8 mouse cellular contexts compared by ENCODE assay signal in genomic region chr4:98922061-98922642, GRCm38 (mm10). TPM values are rescaled to one million over a fixed set of nuclear protein-coding genes. Genes with fewer than 3 reads are reported as not detected.
DNase-seq lines count a peak whose midpoint lies in the region; ATAC-seq and TF ChIP-seq lines count a peak whose summit lies in the region.

No protein-coding gene starts in this region.

- TF ChIP-seq POLR2A in CH12.LX (IDR thresholded peaks at IDR 0.05; ENCODE audit: low read depth, low read length) = peak; percentile 45

- H3K9me3 ChIP-seq in CH12.LX (replicated peaks; ENCODE audit: low read length) = no peaks in the 10 kb centered on the region
- no peaks in the 10 kb centered on the region for H3K9me3 ChIP-seq in heart, embryonic 11.5 days (replicated peaks; ENCODE audit: control insufficient read depth, low read length)
- peaks cover 11% of the 10 kb centered on the region for H3K9me3 ChIP-seq in megakaryocyte, embryonic 14.5 days

- H3K4me2 ChIP-seq in CH12.LX (ENCODE audit: insufficient read depth, low read depth, poor library complexity, severe bottlenecking) = peak overlapping the region; percentile 51
- peak overlapping the region; percentile 93 for H3K4me2 ChIP-seq in heart, embryonic 11.5 days

- peak; percentile 11 for DNase-seq in adrenal gland, postnatal 14 days
- no peak for DNase-seq in adrenal gland, postnatal 25 days
- DNase-seq in CH12.LX (ENCODE audit: extremely low read depth) = peak; percentile 35
- DNase-seq in cerebellum, postnatal 10 days = peak; percentile 20 to 43
- DNase-seq in kidney, postnatal 10 days = peak; percentile 26
- DNase-seq in ovary, postnatal 14 days (ENCODE audit: low spot score) = no peak

- H3K27ac ChIP-seq in CH12.LX (ENCODE audit: insufficient read depth, low read depth) = peak overlapping the region; percentile 77
- peak overlapping the region; percentile 93 for H3K27ac ChIP-seq in heart, embryonic 11.5 days (ENCODE audit: low read depth, low read length)

- peaks cover 2 to 13% of the 10 kb centered on the region in 2 experiments; a peak in 2 of 4 replicates for H3K4me1 ChIP-seq in CH12.LX (ENCODE audit: control insufficient read depth in 1 of 2, insufficient read depth in 2 of 2)
- peaks cover 12% of the 10 kb centered on the region for H3K4me1 ChIP-seq in heart, embryonic 11.5 days (ENCODE audit: control insufficient read depth, insufficient read depth, low read length)
- H3K4me1 ChIP-seq in megakaryocyte, embryonic 14.5 days = peaks cover 31% of the 10 kb centered on the region

- in situ Hi-C loops in CH12.LX (cut with MboI; ENCODE audit: low pct_ligation_motif_present, low pct_unique_long_range_greater_than_20kb, low sequenced_read_pairs) = loop anchor here (25.0 kb wide), 1 partner anchor 535 kb away; the partner anchor contains the start of genes Patj and Tm2d1

- H3K27me3 ChIP-seq in CH12.LX (replicated peaks) = no peaks in the 10 kb centered on the region
- no peaks in the 10 kb centered on the region for H3K27me3 ChIP-seq in heart, embryonic 11.5 days (ENCODE audit: control insufficient read depth, insufficient read depth, low read length)
- H3K27me3 ChIP-seq in megakaryocyte, embryonic 14.5 days (replicated peaks) = no peaks in the 10 kb centered on the region

- H3K79me2 ChIP-seq in CH12.LX (replicated peaks; ENCODE audit: control insufficient read depth, extremely low read depth, insufficient read depth, poor library complexity, severe bottlenecking) = peaks cover 29% of the 10 kb centered on the region

- TF ChIP-seq CTCF in CH12.LX (conservative IDR thresholded peaks at IDR 0.05 in 1 of 2, IDR thresholded peaks at IDR 0.05 in 1 of 2; ENCODE audit: low read depth in 2 of 2, low read length in 2 of 2) = no peak

- dilution Hi-C loops in CH12.LX (cut with MboI; ENCODE audit: extremely low pct_ligation_motif_present, extremely low pct_unique_long_range_greater_than_20kb, low sequenced_read_pairs) = no loop called here

- TF ChIP-seq RAD21 in CH12.LX (IDR thresholded peaks at IDR 0.05; ENCODE audit: low read depth, low read length) = no peak

- H3K4me3 ChIP-seq in CH12.LX (replicated peaks in 1 of 3; ENCODE audit: low read depth in 2 of 3, low read length in 2 of 3, poor library complexity in 1 of 3) = peak overlapping the region; percentile 73 to 89 (median 88)
- peak overlapping the region; percentile 87 for H3K4me3 ChIP-seq in heart, embryonic 11.5 days (ENCODE audit: low read depth, low read length)
- peak overlapping the region; percentile 95 for H3K4me3 ChIP-seq in megakaryocyte, embryonic 14.5 days (replicated peaks)

- TF ChIP-seq EP300 in CH12.LX (IDR thresholded peaks at IDR 0.05; ENCODE audit: low read length) = no peak

- no peak for ATAC-seq in heart, embryonic 11.5 days (replicated peaks; ENCODE audit: insufficient number of reproducible peaks, low FRiP score, low TSS enrichment)

- WGBS in heart, embryonic 11.5 days (ENCODE audit: insufficient replicate concordance) = 12% methylated on average over 18 of the region's 18 CpGs

- H3K9ac ChIP-seq in CH12.LX (ENCODE audit: insufficient read depth, low read depth) = peak overlapping the region; percentile 99
- H3K9ac ChIP-seq in heart, embryonic 11.5 days (ENCODE audit: low read depth, low read length) = peak overlapping the region; percentile 89

- H3K36me3 ChIP-seq in CH12.LX (replicated peaks in 1 of 2; ENCODE audit: control insufficient read depth in 1 of 2, insufficient read depth in 1 of 2, low read length in 1 of 2) = no peaks in the 10 kb centered on the region
- no peaks in the 10 kb centered on the region for H3K36me3 ChIP-seq in heart, embryonic 11.5 days (ENCODE audit: control insufficient read depth, insufficient read depth, low read length)
- no peaks in the 10 kb centered on the region for H3K36me3 ChIP-seq in megakaryocyte, embryonic 14.5 days (replicated peaks; ENCODE audit: low read length)

TF ChIP-seq in CH12.LX, 34 proteins besides CTCF, POLR2A, EP300 and RAD21:
- no peak for TF ChIP-seq ZMIZ1 (IDR thresholded peaks at IDR 0.05; ENCODE audit: low read depth, low read length)
- peak; percentile 31; the same call in 1 of the 2 replicates for TF ChIP-seq HCFC1 (IDR thresholded peaks at IDR 0.05; ENCODE audit: low read depth, low read length)
- peak; percentile 55; the same call in 1 of the 2 replicates for TF ChIP-seq MXI1 (IDR thresholded peaks at IDR 0.05; ENCODE audit: low read depth, low read length)
- peak; percentile 34; the same call in 1 of the 2 replicates for TF ChIP-seq ZNF384 (IDR thresholded peaks at IDR 0.05; ENCODE audit: low read depth, low read length)
- TF ChIP-seq CHD1 (IDR thresholded peaks at IDR 0.05; ENCODE audit: low read depth, low read length) = peak; percentile 76; the same call in 1 of the 2 replicates
- TF ChIP-seq POLR2AphosphoS2 (IDR thresholded peaks at IDR 0.05; ENCODE audit: low read depth, low read length) = peak; percentile 76; the same call in 1 of the 2 replicates
- peak; percentile 85 for TF ChIP-seq MAX (IDR thresholded peaks at IDR 0.05; ENCODE audit: low read length)
- peak; percentile 82; the same call in 1 of the 2 replicates for TF ChIP-seq MYC (IDR thresholded peaks at IDR 0.05; ENCODE audit: low read depth, low read length)
- TF ChIP-seq TBP (conservative IDR thresholded peaks at IDR 0.05; ENCODE audit: low read depth, low read length) = 0 out of 2 replicates have a peak, but pooled peaks have one; percentile 41
- TF ChIP-seq BHLHE40 (IDR thresholded peaks at IDR 0.05; ENCODE audit: low read depth, low read length) = 0 out of 2 replicates have a peak, but pooled peaks have one; percentile 8
- TF ChIP-seq ETS1 (conservative IDR thresholded peaks at IDR 0.05; ENCODE audit: low read depth, low read length) = no peak
- no peak for TF ChIP-seq UBTF (IDR thresholded peaks at IDR 0.05; ENCODE audit: low read depth, low read length)
- peak; percentile 65 for TF ChIP-seq ELF1 (IDR thresholded peaks at IDR 0.05; ENCODE audit: low read depth, low read length)

RNA-seq across cellular contexts. Expression of gene Usp1, which starts 1.5 kb away (rescaled TPM):
- 40.8 and 43.5 TPM in 2 replicates for total RNA-seq in adrenal gland, postnatal 14 days (2021)
- total RNA-seq in adrenal gland, postnatal 25 days (2021) = 28.3 and 29.5 TPM in 2 replicates
- total RNA-seq in CH12.LX (2012; rRNA removed) = 40.9 and 46.1 TPM in 2 replicates
- total RNA-seq in CH12.LX (2014; rRNA removed) = 142 and 149 TPM in 2 replicates
- 115 and 118 TPM in 2 replicates for polyA plus RNA-seq in CH12.LX (2012; ENCODE audit: insufficient read length, low read depth)
- polyA plus RNA-seq in heart, embryonic 11.5 days (2014; fragmentation: Nextera tagmentation; extraction: Ambion mirVana) = 54.4 and 55.8 TPM in 2 replicates
- polyA plus RNA-seq in megakaryocyte, embryonic 14.5 days (2012; ENCODE audit: insufficient read depth, low replicate concordance) = 77.5 and 131 TPM in 2 replicates

Comparison
In these comparisons a context has a peak if more than half of its experiments do, and no peak if none do; other contexts are left out.
1. DNase-seq: peak in adrenal gland, postnatal 14 days (single experiment), CH12.LX (single experiment), cerebellum, postnatal 10 days (2 of 2) and kidney, postnatal 10 days (single experiment); none in adrenal gland, postnatal 25 days (single experiment) and ovary, postnatal 14 days (single experiment).
2. Peak in every context shown above with its lines, with median percentiles within 50 percentile points of each other: H3K4me3 ChIP-seq.